Mouse (Mus musculus): ENCODE measurements around the gene Phb.

DNA sequence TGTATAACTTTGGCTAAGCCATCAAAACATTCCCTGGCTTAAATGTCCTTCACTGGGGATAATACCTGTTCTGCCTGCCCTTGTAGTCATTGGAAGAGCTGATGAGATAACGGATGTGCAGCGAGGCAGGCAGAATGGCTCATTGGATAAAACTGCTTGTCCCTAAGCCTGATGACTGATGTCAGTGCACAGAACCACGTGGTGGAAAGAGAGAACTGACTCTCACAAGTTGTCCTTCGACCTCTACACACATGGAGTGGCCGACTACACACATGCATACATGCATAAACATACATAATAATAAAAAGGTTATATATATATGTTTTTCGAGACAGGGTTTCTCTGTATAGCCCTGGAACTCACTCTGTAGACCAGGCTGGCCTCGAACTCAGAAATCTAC, 43.7 kb downstream of the Phb start:
- no peak for TF ChIP-seq CTCF (IDR thresholded peaks at IDR 0.05; ENCODE audit: extremely low read depth, insufficient read depth, low read length)
- TF ChIP-seq POLR2A (IDR thresholded peaks at IDR 0.05; ENCODE audit: extremely low read depth, insufficient read depth, low read length): no peak

Measured in cortical plate, adult 2 months (tissue).